Mouse (Mus musculus) neural tube, embryonic 14.5 days (tissue): ENCODE measurements around the gene Nt5c2. TPM values are rescaled to one million over a fixed set of nuclear protein-coding genes. Genes with fewer than 3 reads are reported as not detected.

ENCODE experiments used
- ATAC-seq: fragments of 200-750 bp; cut with Nextera tagmentation; 2 replicates; pipeline ENCODE4 v1.8.0; 2017; ENCODE audit warnings: low read depth, mild to moderate bottlenecking, moderate TSS enrichment, moderate library complexity
- H3K27ac ChIP-seq: fragments of 300-500 bp; sonication (generic); 2 replicates; pipeline ENCODE4 v1.5.1; 2014; ENCODE audit warnings: low read depth, mild to moderate bottlenecking, control low read depth, low read length, moderate library complexity, mixed read lengths
- H3K27me3 ChIP-seq: fragments of 300-500 bp; sonication (generic); 2 replicates; pipeline ENCODE4 v1.6.1; 2014; ENCODE audit warnings: low read length; ENCODE audit not compliant: control insufficient read depth, insufficient read depth
- H3K36me3 ChIP-seq: fragments of 300-500 bp; sonication (generic); 2 replicates; pipeline ENCODE4 v1.6.1; 2014; ENCODE audit warnings: low read length, mixed read lengths; ENCODE audit not compliant: control insufficient read depth, insufficient read depth
- H3K4me1 ChIP-seq: fragments of 300-500 bp; sonication (generic); 2 replicates; pipeline ENCODE4 v1.6.1; 2014; ENCODE audit warnings: low read length; ENCODE audit not compliant: control insufficient read depth, insufficient read depth
- H3K4me2 ChIP-seq: fragments of 300-500 bp; sonication (generic); 2 replicates; pipeline ENCODE4 v1.6.1; 2014; ENCODE audit warnings: mild to moderate bottlenecking, low read depth, low read length, control low read depth
- H3K4me3 ChIP-seq: fragments of 300-500 bp; sonication (generic); 2 replicates; pipeline ENCODE4 v1.5.1; 2014; ENCODE audit warnings: low read depth, low read length, control low read depth, mixed read lengths
- H3K9ac ChIP-seq: fragments of 300-500 bp; sonication (generic); replicated peaks from 2 replicates; pipeline ENCODE4 v1.6.1; 2014; ENCODE audit warnings: low read depth, mild to moderate bottlenecking, control low read depth, low read length, mixed read lengths
- H3K9me3 ChIP-seq: fragments of 300-500 bp; sonication (generic); 2 replicates; pipeline ENCODE4 v1.6.1; 2016; ENCODE audit warnings: low read length; ENCODE audit not compliant: control insufficient read depth
- WGBS: fragments of 180-500 bp; shearing (Covaris S2); extraction: QIAGEN DNeasy Blood & Tissue Kit; methylation state at CpG from one replicate; pipeline ENCODE4 v1.1.7; 2014; 5-methylcytosine and 5-hydroxymethylcytosine counted together
- polyA plus RNA-seq: library from polyadenylated mRNA; unstranded; fragments of >200 nt; fragmentation: Nextera tagmentation; extraction: Ambion mirVana; gene quantifications from 2 replicates; pipeline ENCODE4 v1.2.1, GENCODE M21; 2014

Gene Nt5c2
- polyA plus RNA-seq, 1 experiment from 2014 or later = 80.3 TPM

- WGBS = 93% methylated on average over 6 of the region's 6 CpGs
- H3K4me3 ChIP-seq = no peak overlapping the region
- no peak for ATAC-seq
- H3K9me3 ChIP-seq = no peaks in the 10 kb centered on the region
- H3K27me3 ChIP-seq = no peaks in the 10 kb centered on the region
- no peak overlapping the region for H3K27ac ChIP-seq
- H3K4me2 ChIP-seq = no peak overlapping the region
- no peaks in the 10 kb centered on the region for H3K4me1 ChIP-seq
- H3K36me3 ChIP-seq = no peaks in the 10 kb centered on the region
- H3K9ac ChIP-seq = no peak overlapping the region
These were observed 94.4 kb downstream of the Nt5c2 start for GRCm38 (mm10) chr19:46920571-46920970.

DNA sequence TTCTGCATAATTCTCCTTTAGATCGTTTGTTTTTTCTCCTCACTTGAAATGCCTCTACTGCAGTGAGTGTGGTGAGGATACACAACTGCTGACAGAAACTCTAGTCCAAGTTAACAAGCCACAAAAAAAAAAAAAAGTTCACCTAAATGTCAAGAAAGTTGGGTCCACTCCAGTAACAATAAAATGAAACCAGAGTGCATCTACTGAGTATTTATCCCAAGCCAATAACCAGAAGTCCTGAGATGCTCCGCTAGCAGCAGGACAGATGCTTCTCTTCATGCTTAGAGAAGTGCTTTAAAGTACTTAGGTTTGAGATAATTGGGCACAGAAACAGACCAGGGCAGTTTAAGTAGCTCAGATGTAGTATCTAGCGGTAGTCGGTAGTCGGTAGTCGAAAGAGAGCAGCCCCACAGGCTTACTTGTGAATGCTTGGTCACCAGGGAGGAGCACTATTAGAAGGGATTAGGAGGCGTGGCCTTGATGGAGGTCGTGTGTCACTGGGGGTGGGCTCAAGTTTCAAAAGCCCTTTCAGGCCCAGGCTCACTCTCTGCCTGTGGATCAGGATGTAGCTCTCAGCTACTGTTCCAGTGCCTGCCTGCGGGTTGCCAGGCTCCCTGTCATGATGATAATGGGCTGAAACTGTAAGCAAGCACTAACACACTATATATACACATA lies 99.4 kb downstream of the Nt5c2 start:
- Histone ChIP-seq H3K36me3 (no peaks in the 10 kb centered on the region), H3K9me3 (no peaks in the 10 kb centered on the region), H3K9ac (no peak overlapping the region), H3K4me1 (no peaks in the 10 kb centered on the region), H3K4me3 (no peak overlapping the region), H3K27ac (no peak overlapping the region), H3K4me2 (no peak overlapping the region), H3K27me3 (no peaks in the 10 kb centered on the region)
- ATAC-seq = no peak
- 76% methylated on average over 9 of the region's 9 CpGs for WGBS

- no peak for ATAC-seq
- Histone ChIP-seq H3K4me2 (no peak overlapping the region), H3K4me3 (no peak overlapping the region), H3K9ac (no peak overlapping the region), H3K9me3 (no peaks in the 10 kb centered on the region), H3K4me1 (no peaks in the 10 kb centered on the region), H3K36me3 (no peaks in the 10 kb centered on the region), H3K27ac (no peak overlapping the region), H3K27me3 (no peaks in the 10 kb centered on the region)
- WGBS = 97% methylated on average over 11 of the region's 11 CpGs
These were observed 101.3 kb downstream of the Nt5c2 start for GRCm38 (mm10) chr19:46913626-46914025.

- Histone ChIP-seq H3K27me3 (no peaks in the 10 kb centered on the region), H3K36me3 (no peaks in the 10 kb centered on the region), H3K4me3 (no peak overlapping the region), H3K27ac (no peak overlapping the region), H3K9ac (no peak overlapping the region), H3K4me1 (no peaks in the 10 kb centered on the region), H3K9me3 (no peaks in the 10 kb centered on the region), H3K4me2 (no peak overlapping the region)
- WGBS = 93% methylated on average over 3 of the region's 3 CpGs
- ATAC-seq = no peak
These were observed 103.5 kb downstream of the Nt5c2 start for GRCm38 (mm10) chr19:46911492-46911891.

DNA sequence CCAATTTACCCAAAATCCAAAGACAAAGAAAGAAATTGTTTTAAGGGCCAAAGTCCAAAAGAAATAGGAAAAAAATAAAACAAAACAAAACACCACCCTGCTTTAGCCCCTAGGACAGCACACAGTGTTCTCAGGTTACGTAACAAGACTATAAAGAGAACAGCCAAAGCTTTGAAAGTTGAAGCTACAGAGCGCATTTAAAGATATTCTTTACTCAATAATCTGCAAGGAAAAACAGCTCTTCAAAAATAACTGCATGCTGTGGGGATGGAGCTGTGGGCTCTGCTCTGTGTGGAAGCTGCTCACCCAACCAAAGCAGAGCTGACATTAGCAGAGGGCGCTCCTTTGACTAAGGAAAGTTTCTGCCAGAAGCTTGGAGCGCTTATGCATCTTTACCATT lies 106.0 kb downstream of the Nt5c2 start:
- Histone ChIP-seq H3K4me2 (no peak overlapping the region), H3K27me3 (no peaks in the 10 kb centered on the region), H3K4me3 (no peak overlapping the region), H3K9me3 (no peaks in the 10 kb centered on the region), H3K36me3 (no peaks in the 10 kb centered on the region), H3K9ac (no peak overlapping the region), H3K4me1 (no peaks in the 10 kb centered on the region), H3K27ac (no peak overlapping the region)
- no peak for ATAC-seq
- 64% methylated on average over 4 of the region's 4 CpGs for WGBS

GRCm38 (mm10) chr19:46908207-46908606 lies 106.7 kb downstream of the Nt5c2 start:
- Histone ChIP-seq H3K9me3 (no peaks in the 10 kb centered on the region), H3K4me1 (no peaks in the 10 kb centered on the region), H3K36me3 (no peaks in the 10 kb centered on the region), H3K27me3 (no peaks in the 10 kb centered on the region), H3K9ac (no peak overlapping the region), H3K27ac (no peak overlapping the region), H3K4me2 (no peak overlapping the region), H3K4me3 (no peak overlapping the region)
- WGBS = 71% methylated on average over 5 of the region's 5 CpGs
- no peak for ATAC-seq

DNA sequence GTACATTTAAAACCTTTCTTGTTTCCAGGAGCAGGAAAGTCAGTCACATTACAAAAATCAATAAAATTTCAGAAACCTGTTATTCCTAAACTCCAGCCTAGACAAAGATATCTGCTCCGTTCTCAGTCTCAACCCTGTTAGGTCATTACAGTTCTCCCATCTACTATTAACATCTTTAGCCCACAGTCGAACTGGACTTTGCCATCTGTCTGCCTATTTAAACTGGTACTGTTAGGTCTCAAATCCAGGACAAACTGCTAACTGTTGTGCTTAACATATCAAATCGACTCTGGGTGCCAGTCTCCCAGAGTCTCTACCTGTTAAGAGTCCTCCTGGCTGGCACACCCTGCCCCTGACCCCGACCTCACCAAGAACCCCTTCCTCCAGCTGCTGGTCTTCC lies 109.0 kb downstream of the Nt5c2 start:
- Histone ChIP-seq H3K9ac (no peak overlapping the region), H3K4me1 (no peaks in the 10 kb centered on the region), H3K9me3 (no peaks in the 10 kb centered on the region), H3K4me3 (no peak overlapping the region), H3K4me2 (no peak overlapping the region), H3K27me3 (no peaks in the 10 kb centered on the region), H3K27ac (no peak overlapping the region), H3K36me3 (no peaks in the 10 kb centered on the region)
- no peak for ATAC-seq
- WGBS = 84% methylated on average over 4 of the region's 4 CpGs

GRCm38 (mm10) chr19:46905383-46905782 lies 109.6 kb downstream of the Nt5c2 start:
- Histone ChIP-seq H3K9ac (no peak overlapping the region), H3K4me1 (no peaks in the 10 kb centered on the region), H3K27ac (no peak overlapping the region), H3K4me3 (no peak overlapping the region), H3K9me3 (no peaks in the 10 kb centered on the region), H3K4me2 (no peak overlapping the region), H3K27me3 (no peaks in the 10 kb centered on the region), H3K36me3 (no peaks in the 10 kb centered on the region)
- no peak for ATAC-seq

DNA sequence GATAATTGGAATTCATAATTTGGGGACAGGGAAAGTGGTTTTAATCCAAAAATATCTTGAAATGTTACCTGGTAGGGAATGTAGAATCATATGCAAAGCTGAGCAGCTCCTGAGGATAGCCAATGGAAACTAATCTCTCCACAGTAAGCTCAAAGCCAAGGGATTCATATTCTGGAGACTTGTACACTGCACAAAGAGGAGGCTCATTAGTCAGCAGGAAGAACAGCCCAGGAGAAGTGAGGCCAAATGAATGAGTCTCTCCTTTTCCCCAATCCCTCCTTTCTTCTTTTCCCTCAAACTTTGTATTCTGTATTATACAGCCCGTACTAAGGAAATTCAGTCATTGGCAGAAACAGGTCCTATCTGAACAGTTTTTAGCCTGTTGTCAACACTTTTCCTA lies 110.0 kb downstream of the Nt5c2 start:
- H3K4me2 ChIP-seq = no peak overlapping the region
- no peak overlapping the region for H3K27ac ChIP-seq
- H3K9me3 ChIP-seq = no peaks in the 10 kb centered on the region
- H3K27me3 ChIP-seq = no peaks in the 10 kb centered on the region
- WGBS = 100% methylated on average over 1 of the region's 1 CpGs
- no peak overlapping the region for H3K4me3 ChIP-seq
- H3K36me3 ChIP-seq = no peaks in the 10 kb centered on the region
- no peaks in the 10 kb centered on the region for H3K4me1 ChIP-seq
- no peak for ATAC-seq
- H3K9ac ChIP-seq = no peak overlapping the region
